Mouse (Mus musculus) cerebellum, adult 2 months (tissue): ENCODE data around the gene Ngp.

Source experiments
- CTCF ChIP-seq: fragments of 200-500 bp; IDR thresholded peaks from 2 replicates; pipeline ENCODE4 v1.5.1; 2011; ENCODE audit warnings: low read depth, mild to moderate bottlenecking, control low read depth, low read length, moderate library complexity, borderline replicate concordance; ENCODE audit not compliant: insufficient read depth
- POLR2A ChIP-seq: fragments of 200-500 bp; IDR thresholded peaks from 2 replicates; pipeline ENCODE4 v1.6.1; 2011; ENCODE audit warnings: low read length, control low read depth, borderline replicate concordance; ENCODE audit not compliant: insufficient read depth

DNA sequence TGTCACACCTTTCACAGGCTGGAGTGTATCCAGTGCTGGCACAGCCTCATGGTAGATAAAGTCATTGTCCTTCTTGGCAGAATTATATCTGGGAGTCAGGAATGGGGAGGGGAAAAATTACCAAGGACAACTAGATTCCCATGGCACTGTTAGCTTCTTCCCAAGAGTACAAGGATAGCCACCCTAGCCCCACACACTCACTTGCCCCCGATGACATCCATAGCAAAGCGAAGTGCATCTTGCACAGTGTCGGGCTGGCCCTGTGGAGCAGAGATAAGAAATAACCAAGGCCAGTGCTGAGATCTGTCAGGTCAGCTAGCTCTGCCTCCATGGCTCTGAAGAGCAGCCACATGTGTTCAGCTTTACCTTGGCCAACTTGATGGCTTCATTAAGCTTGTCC is 28.7 kb upstream of the Ngp start:
- TF ChIP-seq POLR2A = no peak
- TF ChIP-seq CTCF = no peak
